Mouse (Mus musculus): ENCODE data around the gene Naa35.

The Naa35 gene

GRCm38 (mm10) chr13:59640178-59640440, 55.0 kb downstream of the Naa35 start:
- no peak for DNase-seq

GRCm38 (mm10) chr13:59642818-59643217, 57.8 kb downstream of the Naa35 start:
- peak; percentile 61 for DNase-seq

- no peak for DNase-seq
These were observed 60.4 kb downstream of the Naa35 start for GRCm38 (mm10) chr13:59645491-59645890.

GRCm38 (mm10) chr13:59646674-59647244, 61.7 kb downstream of the Naa35 start:
- DNase-seq: no peak

GRCm38 (mm10) chr13:59647484-59647883, 62.4 kb downstream of the Naa35 start:
- DNase-seq: no peak

GRCm38 (mm10) chr13:59648598-59648997, 63.5 kb downstream of the Naa35 start:
- no peak for DNase-seq

- no peak for DNase-seq
These were observed 64.7 kb downstream of the Naa35 start for GRCm38 (mm10) chr13:59649781-59650180.

GRCm38 (mm10) chr13:59652651-59653050, 67.6 kb downstream of the Naa35 start:
- DNase-seq: no peak

GRCm38 (mm10) chr13:59653136-59653535, 68.1 kb downstream of the Naa35 start:
- no peak for DNase-seq

- DNase-seq: no peak
These were observed 69.4 kb downstream of the Naa35 start for GRCm38 (mm10) chr13:59654465-59654864.

GRCm38 (mm10) chr13:59655718-59656315, 70.8 kb downstream of the Naa35 start:
- DNase-seq: no peak

- no peak for DNase-seq
These were observed 71.3 kb downstream of the Naa35 start for GRCm38 (mm10) chr13:59656316-59656832.

- no peak for DNase-seq
These were observed 71.9 kb downstream of the Naa35 start for GRCm38 (mm10) chr13:59656975-59657388.

- DNase-seq: no peak
These were observed 72.7 kb downstream of the Naa35 start for GRCm38 (mm10) chr13:59657781-59658180.

- DNase-seq: peak; percentile 38
These were observed 75.3 kb downstream of the Naa35 start for GRCm38 (mm10) chr13:59660371-59660770.

- DNase-seq: no peak
These were observed 76.3 kb downstream of the Naa35 start for GRCm38 (mm10) chr13:59661387-59661786.

- DNase-seq: no peak
These were observed 76.9 kb downstream of the Naa35 start for GRCm38 (mm10) chr13:59661966-59662365.

GRCm38 (mm10) chr13:59663939-59664712, 79.1 kb downstream of the Naa35 start:
- DNase-seq: no peak

GRCm38 (mm10) chr13:59667763-59668162, 82.7 kb downstream of the Naa35 start:
- DNase-seq: no peak

GRCm38 (mm10) chr13:59668501-59669093, 83.5 kb downstream of the Naa35 start:
- DNase-seq: peak; percentile 89

- DNase-seq: no peak
These were observed 84.9 kb downstream of the Naa35 start for GRCm38 (mm10) chr13:59669946-59670345.

GRCm38 (mm10) chr13:59671521-59671920, 86.5 kb downstream of the Naa35 start:
- no peak for DNase-seq

GRCm38 (mm10) chr13:59672248-59672647, 87.2 kb downstream of the Naa35 start:
- DNase-seq: peak; percentile 36

- no peak for DNase-seq
These were observed 88.5 kb downstream of the Naa35 start for GRCm38 (mm10) chr13:59673597-59673996.
